Mouse (Mus musculus): Measurements from ENCODE around the gene Cdh4. TPM values are rescaled to one million over a fixed set of nuclear protein-coding genes. Genes with fewer than 3 reads are reported as not detected.

Gene Cdh4
- polyA plus RNA-seq, 1 experiment from 2014 or later, result 66.6 TPM

DNA sequence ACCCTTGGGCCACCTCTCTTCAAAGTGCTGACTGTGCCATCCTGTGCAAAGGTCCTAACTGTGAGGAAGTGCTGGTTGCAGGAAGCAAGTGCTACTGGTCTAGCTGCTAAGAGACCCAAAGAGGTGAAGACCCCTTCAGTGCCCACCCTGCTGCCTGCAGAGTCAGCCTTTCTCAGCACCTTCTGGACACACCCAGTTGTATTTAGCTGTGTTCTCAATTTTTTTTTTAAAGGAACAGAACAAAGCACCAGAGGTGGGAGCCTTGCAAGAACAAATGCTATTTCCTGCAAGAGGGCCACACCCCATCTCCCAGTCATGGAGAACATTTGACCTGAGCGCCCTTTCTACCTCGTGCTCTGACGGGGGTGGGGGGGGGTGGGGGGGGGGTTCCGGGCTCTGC lies 138.2 kb downstream of the Cdh4 start:
- ATAC-seq (replicated peaks), result no peak
- Histone ChIP-seq H3K4me2 (replicated peaks) (no peak overlapping the region), H3K9ac (replicated peaks) (no peak overlapping the region), H3K9me3 (no peaks in the 10 kb centered on the region), H3K36me3 (no peaks in the 10 kb centered on the region), H3K27me3 (no peaks in the 10 kb centered on the region), H3K4me3 (no peak overlapping the region), H3K27ac (replicated peaks) (peak overlapping the region; percentile 51), H3K4me1 (peaks cover 61% of the 10 kb centered on the region)
- WGBS, result 68% methylated on average over 4 of the region's 4 CpGs

DNA sequence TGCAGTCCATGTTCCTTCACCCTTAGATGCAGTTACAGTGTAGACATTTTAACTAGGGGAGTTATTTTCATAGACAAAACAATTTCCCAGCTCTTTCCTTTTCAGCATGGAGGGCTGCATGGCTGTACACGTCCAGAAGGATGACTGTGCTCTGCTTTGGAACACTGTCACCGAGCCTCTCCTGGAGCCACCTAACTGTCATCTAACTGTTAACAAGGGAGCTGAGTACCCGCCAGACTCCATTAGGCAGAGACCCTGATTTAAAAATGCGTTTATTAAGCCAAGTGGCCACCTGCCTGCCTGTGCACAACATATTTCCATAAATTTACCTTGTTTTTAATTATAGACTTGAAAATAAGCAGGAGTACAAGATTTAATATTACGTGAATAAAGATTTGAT lies 138.8 kb downstream of the Cdh4 start:
- no peaks in the 10 kb centered on the region for H3K27me3 ChIP-seq
- no peak overlapping the region for H3K4me3 ChIP-seq
- ATAC-seq (replicated peaks), result peak; percentile 63; the same call in 1 of the 2 replicates
- no peaks in the 10 kb centered on the region for H3K9me3 ChIP-seq
- H3K9ac ChIP-seq (replicated peaks), result no peak overlapping the region
- WGBS, result 36% methylated on average over 5 of the region's 5 CpGs
- H3K4me1 ChIP-seq, result peaks cover 64% of the 10 kb centered on the region
- H3K4me2 ChIP-seq (replicated peaks), result no peak overlapping the region
- H3K36me3 ChIP-seq, result no peaks in the 10 kb centered on the region
- peak overlapping the region; percentile 51 for H3K27ac ChIP-seq (replicated peaks)

DNA sequence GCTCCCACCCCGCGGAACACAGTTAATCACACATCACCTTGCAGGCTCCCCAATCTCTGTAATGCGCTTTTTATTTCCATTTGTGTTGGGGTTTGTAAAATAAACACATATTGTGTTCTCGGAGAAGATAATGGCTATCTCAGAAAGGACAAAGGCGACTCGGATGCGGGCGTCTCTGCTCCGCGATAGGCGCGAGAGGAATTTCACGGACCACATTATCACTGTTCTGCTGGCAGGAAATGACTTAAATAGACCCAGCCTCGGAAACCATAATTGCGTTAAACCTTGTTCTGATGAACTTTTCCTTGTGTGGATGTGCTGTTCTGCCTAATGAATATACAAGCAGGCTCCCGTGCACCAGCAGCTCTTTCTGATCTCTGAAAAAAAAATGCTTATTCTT lies 140.7 kb downstream of the Cdh4 start:
- Histone ChIP-seq H3K27me3 (no peaks in the 10 kb centered on the region), H3K36me3 (no peaks in the 10 kb centered on the region), H3K4me1 (peaks cover 72% of the 10 kb centered on the region), H3K4me3 (no peak overlapping the region), H3K27ac (replicated peaks) (0 out of 2 replicates have a peak overlapping the region, but pooled peaks have one; percentile 11), H3K4me2 (replicated peaks) (0 out of 2 replicates have a peak overlapping the region, but pooled peaks have one; percentile 1), H3K9ac (replicated peaks) (no peak overlapping the region), H3K9me3 (no peaks in the 10 kb centered on the region)
- ATAC-seq (replicated peaks), result no peak
- 44% methylated on average over 16 of the region's 16 CpGs for WGBS

DNA sequence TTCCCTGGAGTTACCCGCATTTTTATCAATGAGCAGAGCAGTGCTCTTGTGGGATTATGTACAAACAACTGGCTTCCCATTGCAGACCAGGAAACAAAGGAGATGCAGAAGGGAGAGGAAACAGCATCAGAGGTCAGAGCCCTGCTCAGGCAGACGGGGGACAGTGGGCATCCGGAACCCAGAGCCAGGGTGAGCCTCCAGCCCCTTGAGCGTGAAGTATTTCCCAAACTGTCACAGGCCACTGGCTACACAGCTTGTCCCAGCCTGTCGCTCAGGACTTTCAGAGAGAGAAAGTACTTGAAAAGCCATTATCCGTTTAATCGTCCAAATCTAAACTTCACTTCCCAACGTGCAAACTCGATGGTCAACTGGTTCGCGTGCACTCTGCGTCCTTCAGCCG lies 142.4 kb downstream of the Cdh4 start:
- Histone ChIP-seq H3K27ac (replicated peaks) (no peak overlapping the region), H3K4me3 (no peak overlapping the region), H3K4me1 (peaks cover 62% of the 10 kb centered on the region), H3K9me3 (no peaks in the 10 kb centered on the region), H3K4me2 (replicated peaks) (no peak overlapping the region), H3K27me3 (no peaks in the 10 kb centered on the region), H3K9ac (replicated peaks) (no peak overlapping the region), H3K36me3 (no peaks in the 10 kb centered on the region)
- 47% methylated on average over 13 of the region's 13 CpGs for WGBS
- no peak for ATAC-seq (replicated peaks)

DNA sequence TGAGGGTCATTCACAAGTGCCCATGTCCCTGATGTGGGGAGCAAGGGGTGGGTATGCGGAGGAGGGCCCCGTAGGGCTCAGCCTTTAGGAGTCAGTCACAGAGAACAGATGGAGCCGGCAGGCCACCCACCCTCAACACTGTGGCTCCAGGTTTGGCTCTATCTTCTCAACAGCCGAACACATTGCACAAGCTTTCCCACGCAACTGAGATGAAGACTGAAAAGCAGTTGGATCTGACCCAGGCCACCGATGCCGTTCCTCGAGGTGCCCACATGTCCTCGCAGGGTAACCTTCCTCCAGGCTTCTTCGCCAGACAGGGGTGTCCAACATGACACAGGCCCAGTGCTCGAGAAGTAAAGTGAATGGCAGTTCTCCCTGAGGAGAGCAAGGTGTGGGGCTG lies 144.2 kb downstream of the Cdh4 start:
- Histone ChIP-seq H3K9me3 (no peaks in the 10 kb centered on the region), H3K36me3 (no peaks in the 10 kb centered on the region), H3K4me1 (peaks cover 48% of the 10 kb centered on the region), H3K27me3 (no peaks in the 10 kb centered on the region), H3K9ac (replicated peaks) (no peak overlapping the region), H3K4me3 (no peak overlapping the region), H3K4me2 (replicated peaks) (no peak overlapping the region), H3K27ac (replicated peaks) (no peak overlapping the region)
- WGBS, result 61% methylated on average over 11 of the region's 11 CpGs
- no peak for ATAC-seq (replicated peaks)

DNA sequence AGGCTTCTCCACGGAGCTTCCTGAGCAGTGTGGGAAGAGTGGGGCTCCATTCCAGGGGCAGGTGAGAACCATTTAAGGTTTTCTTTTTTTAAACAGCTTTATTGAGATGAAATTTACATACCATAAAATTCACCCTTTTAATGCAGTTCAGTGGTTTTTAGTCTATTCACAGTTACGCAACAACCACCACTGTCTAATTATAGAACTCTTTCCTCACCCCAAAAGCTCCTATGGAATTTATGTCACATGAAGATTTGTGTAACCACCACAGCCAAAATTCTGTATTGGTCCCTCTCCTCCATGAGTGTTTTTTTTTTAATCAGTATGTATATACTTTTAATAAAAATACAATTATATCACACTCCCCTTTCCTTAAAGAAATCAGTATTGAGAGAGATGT lies 144.8 kb downstream of the Cdh4 start:
- Histone ChIP-seq H3K36me3 (no peaks in the 10 kb centered on the region), H3K4me2 (replicated peaks) (no peak overlapping the region), H3K4me3 (no peak overlapping the region), H3K27me3 (no peaks in the 10 kb centered on the region), H3K4me1 (peaks cover 42% of the 10 kb centered on the region), H3K9ac (replicated peaks) (no peak overlapping the region), H3K27ac (replicated peaks) (no peak overlapping the region), H3K9me3 (no peaks in the 10 kb centered on the region)
- no peak for ATAC-seq (replicated peaks)
- WGBS, result 79% methylated on average over 2 of the region's 2 CpGs

DNA sequence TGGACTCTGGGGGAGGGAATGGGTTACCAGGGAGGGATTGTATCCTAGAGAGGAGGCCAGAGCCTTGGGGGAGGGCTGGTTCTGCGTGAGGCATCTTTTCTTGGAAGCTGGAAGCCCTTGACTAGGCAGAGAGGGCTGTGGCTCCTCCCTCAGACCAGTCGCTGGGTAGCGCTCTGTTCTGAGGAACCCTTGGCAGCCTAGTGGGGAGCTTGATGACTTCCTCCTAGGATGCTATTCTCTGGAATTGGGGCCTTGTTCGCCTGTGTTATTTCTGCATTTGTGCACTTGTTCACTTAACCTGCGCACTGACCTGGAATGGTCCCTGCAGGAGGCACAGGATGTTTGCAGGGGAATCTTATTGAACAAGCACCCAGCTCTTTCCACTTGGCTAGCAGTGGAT lies 149.4 kb downstream of the Cdh4 start:
- Histone ChIP-seq H3K27me3 (no peaks in the 10 kb centered on the region), H3K4me3 (no peak overlapping the region), H3K4me2 (replicated peaks) (no peak overlapping the region), H3K4me1 (peaks cover 10% of the 10 kb centered on the region), H3K27ac (replicated peaks) (no peak overlapping the region), H3K36me3 (no peaks in the 10 kb centered on the region), H3K9ac (replicated peaks) (no peak overlapping the region), H3K9me3 (no peaks in the 10 kb centered on the region)
- 0 out of 2 replicates have a peak, but pooled peaks have one; percentile 18 for ATAC-seq (replicated peaks)
- 38% methylated on average over 5 of the region's 5 CpGs for WGBS

DNA sequence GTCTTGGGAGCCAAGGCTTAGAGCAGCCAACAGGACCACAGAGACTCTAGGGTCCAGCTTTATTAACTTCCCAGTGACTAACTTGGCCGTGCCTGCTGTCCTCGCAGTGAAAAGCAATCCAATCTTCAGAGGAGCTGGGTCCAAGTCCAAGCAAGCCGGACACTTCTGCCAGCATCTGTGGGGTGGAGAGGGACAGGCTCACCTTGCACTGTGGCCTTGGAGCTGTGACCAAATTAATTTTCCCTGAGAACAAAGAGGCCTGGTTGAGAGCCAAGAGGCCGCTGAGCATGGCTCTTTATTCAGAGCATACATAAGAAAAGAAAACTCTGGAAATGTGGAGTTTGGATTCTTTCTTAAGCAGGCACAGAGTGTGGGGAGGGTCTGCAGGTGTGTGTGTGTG lies 152.8 kb downstream of the Cdh4 start:
- no peak overlapping the region for H3K4me2 ChIP-seq (replicated peaks)
- no peak overlapping the region for H3K9ac ChIP-seq (replicated peaks)
- H3K4me3 ChIP-seq, result no peak overlapping the region
- H3K4me1 ChIP-seq, result peaks cover 25% of the 10 kb centered on the region
- 46% methylated on average over 4 of the region's 4 CpGs for WGBS
- H3K27me3 ChIP-seq, result no peaks in the 10 kb centered on the region
- H3K9me3 ChIP-seq, result no peaks in the 10 kb centered on the region
- no peak overlapping the region for H3K27ac ChIP-seq (replicated peaks)
- ATAC-seq (replicated peaks), result 0 out of 2 replicates have a peak, but pooled peaks have one; percentile 21
- H3K36me3 ChIP-seq, result no peaks in the 10 kb centered on the region

DNA sequence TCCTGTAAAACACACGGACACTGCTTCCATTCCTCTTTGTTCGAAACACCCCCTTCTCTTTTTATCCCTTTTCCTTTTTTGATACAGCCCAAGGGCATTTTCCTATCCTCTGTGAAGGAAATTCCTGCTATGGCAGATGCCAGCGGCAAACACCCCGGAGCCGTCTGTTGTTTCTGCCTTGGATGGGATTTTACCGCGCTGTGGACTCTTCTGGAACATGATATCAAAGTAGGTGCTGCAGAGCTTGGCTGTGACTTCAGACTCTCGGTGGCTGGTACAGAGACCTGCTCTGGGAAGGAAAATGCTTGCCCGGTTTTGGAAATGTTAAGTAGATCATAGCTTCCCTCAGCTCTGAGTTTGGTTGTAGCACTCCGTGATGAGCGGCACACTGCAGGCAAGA lies 156.7 kb downstream of the Cdh4 start:
- 68% methylated on average over 11 of the region's 11 CpGs for WGBS
- no peaks in the 10 kb centered on the region for H3K36me3 ChIP-seq

DNA sequence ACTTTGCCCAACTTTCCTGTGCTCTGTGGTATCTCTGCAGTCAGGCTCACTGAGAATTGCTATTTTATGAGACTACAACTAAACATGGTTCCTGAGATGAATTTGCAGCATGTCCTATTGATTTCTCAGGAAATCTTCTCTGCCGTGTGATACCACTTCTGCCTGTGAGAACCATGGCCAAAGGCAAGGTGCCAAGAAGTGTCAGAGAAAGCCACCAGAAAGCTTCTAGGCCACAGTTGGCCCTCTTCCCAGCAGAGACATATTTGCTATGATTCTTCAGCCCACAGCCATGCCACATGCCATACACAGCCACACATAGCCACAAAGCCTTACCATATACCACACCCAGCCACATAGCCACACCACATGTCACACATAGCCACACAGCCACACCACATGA lies 157.7 kb downstream of the Cdh4 start:
- Histone ChIP-seq H3K9me3 (no peaks in the 10 kb centered on the region), H3K27me3 (no peaks in the 10 kb centered on the region), H3K4me2 (replicated peaks) (no peak overlapping the region), H3K4me1 (peaks cover 23% of the 10 kb centered on the region), H3K36me3 (no peaks in the 10 kb centered on the region), H3K4me3 (no peak overlapping the region), H3K27ac (replicated peaks) (no peak overlapping the region), H3K9ac (replicated peaks) (no peak overlapping the region)
- 59% methylated on average over 1 of the region's 1 CpGs for WGBS
- ATAC-seq (replicated peaks), result 0 out of 2 replicates have a peak, but pooled peaks have one; percentile 29

More for the DNA sequence above, 156.7 kb downstream of the Cdh4 start:
- no peaks in the 10 kb centered on the region for H3K9me3 ChIP-seq
- H3K27ac ChIP-seq (replicated peaks), result peak overlapping the region; percentile 62
- no peak overlapping the region for H3K9ac ChIP-seq (replicated peaks)
- H3K4me3 ChIP-seq, result no peak overlapping the region
- no peak overlapping the region for H3K4me2 ChIP-seq (replicated peaks)
- H3K27me3 ChIP-seq, result no peaks in the 10 kb centered on the region
- peaks cover 25% of the 10 kb centered on the region for H3K4me1 ChIP-seq
- ATAC-seq (replicated peaks), result no peak

DNA sequence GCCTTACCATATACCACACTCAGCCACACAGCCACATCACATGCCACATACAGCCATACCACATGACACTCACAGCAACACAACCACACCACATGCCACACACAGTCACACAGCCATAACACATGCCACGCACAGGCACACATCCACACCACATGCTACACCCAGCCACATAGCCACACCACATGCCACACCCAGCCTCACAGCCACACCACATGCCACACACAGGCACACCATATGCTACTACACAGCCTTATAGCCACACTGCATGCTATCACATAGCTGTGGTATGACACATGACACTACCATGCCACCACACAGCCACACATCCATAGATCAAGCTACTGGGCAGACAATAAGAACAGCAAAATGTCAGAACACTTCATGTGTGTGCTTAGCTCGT lies 158.1 kb downstream of the Cdh4 start:
- ATAC-seq (replicated peaks), result 0 out of 2 replicates have a peak, but pooled peaks have one; percentile 23
- no peak overlapping the region for H3K9ac ChIP-seq (replicated peaks)
- 86% methylated on average over 2 of the region's 2 CpGs for WGBS
- peaks cover 23% of the 10 kb centered on the region for H3K4me1 ChIP-seq
- H3K4me2 ChIP-seq (replicated peaks), result no peak overlapping the region
- H3K4me3 ChIP-seq, result no peak overlapping the region
- no peaks in the 10 kb centered on the region for H3K36me3 ChIP-seq
- no peak overlapping the region for H3K27ac ChIP-seq (replicated peaks)
- no peaks in the 10 kb centered on the region for H3K9me3 ChIP-seq
- H3K27me3 ChIP-seq, result no peaks in the 10 kb centered on the region

DNA sequence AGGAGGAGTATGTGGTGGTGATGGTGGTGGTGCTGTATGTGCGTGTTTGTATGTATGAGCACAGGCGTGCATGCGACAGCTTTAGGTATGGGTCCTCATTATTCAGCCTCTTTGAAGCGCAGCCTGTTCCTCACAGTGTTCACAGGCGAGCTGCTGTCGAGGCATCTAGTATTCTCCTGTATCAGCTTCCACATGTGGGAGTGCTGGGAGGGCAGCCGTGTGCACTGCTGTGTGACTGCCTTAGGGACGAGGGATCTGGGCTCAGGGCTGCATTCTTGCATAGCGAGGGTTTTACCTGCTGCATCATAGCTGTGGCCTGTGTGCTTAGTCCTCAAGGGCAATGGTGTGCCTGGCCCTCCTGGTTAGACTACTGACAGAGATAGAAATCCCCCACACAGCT lies 158.9 kb downstream of the Cdh4 start:
- no peak overlapping the region for H3K27ac ChIP-seq (replicated peaks)
- 90% methylated on average over 9 of the region's 9 CpGs for WGBS
- H3K9me3 ChIP-seq, result no peaks in the 10 kb centered on the region
- no peak overlapping the region for H3K4me3 ChIP-seq
- no peak overlapping the region for H3K4me2 ChIP-seq (replicated peaks)
- no peak for ATAC-seq (replicated peaks)
- no peaks in the 10 kb centered on the region for H3K36me3 ChIP-seq
- H3K27me3 ChIP-seq, result no peaks in the 10 kb centered on the region
- H3K4me1 ChIP-seq, result peaks cover 28% of the 10 kb centered on the region
- no peak overlapping the region for H3K9ac ChIP-seq (replicated peaks)

DNA sequence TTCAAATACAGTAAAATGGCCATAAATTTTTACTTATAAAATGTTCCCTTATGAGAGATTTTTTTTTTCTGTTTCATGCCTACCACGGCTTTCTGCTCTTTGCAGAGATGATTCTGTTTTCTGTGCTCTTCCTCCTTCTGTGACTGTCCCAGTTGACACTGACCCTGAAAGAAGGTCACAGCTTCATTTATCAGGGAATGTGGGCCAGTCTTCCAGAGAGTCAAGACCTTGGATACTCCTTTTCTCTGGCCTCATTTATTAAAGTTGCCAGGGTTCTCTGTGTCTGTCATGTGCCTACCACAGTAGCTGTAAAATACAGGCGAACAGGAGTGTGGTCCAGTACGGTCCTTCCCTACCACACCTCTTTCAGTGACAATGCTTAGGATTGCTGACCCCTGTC lies 162.5 kb downstream of the Cdh4 start:
- Histone ChIP-seq H3K36me3 (no peaks in the 10 kb centered on the region), H3K27me3 (no peaks in the 10 kb centered on the region)
- WGBS, result 89% methylated on average over 3 of the region's 3 CpGs

More for the DNA sequence above, 162.5 kb downstream of the Cdh4 start:
- Histone ChIP-seq H3K9ac (replicated peaks) (no peak overlapping the region), H3K4me3 (no peak overlapping the region), H3K4me2 (replicated peaks) (no peak overlapping the region), H3K9me3 (no peaks in the 10 kb centered on the region), H3K27ac (replicated peaks) (no peak overlapping the region), H3K4me1 (peaks cover 18% of the 10 kb centered on the region)
- no peak for ATAC-seq (replicated peaks)
